Mouse (Mus musculus): ENCODE results near the gene Tns2. TPM values are rescaled to one million over a fixed set of nuclear protein-coding genes. Genes with fewer than 3 reads are reported as not detected.
A peak's percentile ranks its signal among the peaks of the same experiment; 100 is the strongest.

The Tns2 gene
- polyA plus RNA-seq, 1 experiment = 1.4 TPM

GRCm38 (mm10) chr15:102108651-102109525 is 8.7 kb downstream of the Tns2 start:
- Histone ChIP-seq H3K4me1 (ENCODE audit: control insufficient read depth, insufficient read depth, low read length) (no peaks in the 10 kb centered on the region), H3K4me3 (ENCODE audit: insufficient read depth, low read length) (no peak overlapping the region), H3K27ac (ENCODE audit: insufficient read depth, low read depth, low read length) (no peak overlapping the region)
- no peak for TF ChIP-seq POLR2A (IDR thresholded peaks at IDR 0.05; ENCODE audit: borderline replicate concordance, low read depth, low read length)
- peak; percentile 74; the same call in 1 of the 2 replicates for TF ChIP-seq CTCF (IDR thresholded peaks at IDR 0.05; ENCODE audit: low read depth, low read length)

GRCm38 (mm10) chr15:102110271-102110670 is 10.1 kb downstream of the Tns2 start:
- Histone ChIP-seq H3K27ac (ENCODE audit: insufficient read depth, low read depth, low read length) (no peak overlapping the region), H3K4me1 (ENCODE audit: control insufficient read depth, insufficient read depth, low read length) (no peaks in the 10 kb centered on the region), H3K4me3 (ENCODE audit: insufficient read depth, low read length) (no peak overlapping the region)
- TF ChIP-seq CTCF (IDR thresholded peaks at IDR 0.05; ENCODE audit: low read depth, low read length) (no peak), POLR2A (IDR thresholded peaks at IDR 0.05; ENCODE audit: borderline replicate concordance, low read depth, low read length) (no peak)

- no peaks in the 10 kb centered on the region for H3K4me1 ChIP-seq (ENCODE audit: control insufficient read depth, insufficient read depth, low read length)
- no peak for TF ChIP-seq CTCF (IDR thresholded peaks at IDR 0.05; ENCODE audit: low read depth, low read length)
- TF ChIP-seq POLR2A (IDR thresholded peaks at IDR 0.05; ENCODE audit: borderline replicate concordance, low read depth, low read length) = no peak
- H3K4me3 ChIP-seq (ENCODE audit: insufficient read depth, low read length) = no peak overlapping the region
- H3K27ac ChIP-seq (ENCODE audit: insufficient read depth, low read depth, low read length) = no peak overlapping the region
Measured at GRCm38 (mm10) chr15:102110701-102111494, 10.7 kb downstream of the Tns2 start.

- H3K4me1 ChIP-seq (ENCODE audit: control insufficient read depth, insufficient read depth, low read length) = no peaks in the 10 kb centered on the region
- no peak for TF ChIP-seq POLR2A (IDR thresholded peaks at IDR 0.05; ENCODE audit: borderline replicate concordance, low read depth, low read length)
- no peak overlapping the region for H3K4me3 ChIP-seq (ENCODE audit: insufficient read depth, low read length)
- H3K27ac ChIP-seq (ENCODE audit: insufficient read depth, low read depth, low read length) = no peak overlapping the region
Measured at GRCm38 (mm10) chr15:102111495-102111829, 11.2 kb downstream of the Tns2 start.

- TF ChIP-seq CTCF (IDR thresholded peaks at IDR 0.05; ENCODE audit: low read depth, low read length) = no peak
- TF ChIP-seq POLR2A (IDR thresholded peaks at IDR 0.05; ENCODE audit: borderline replicate concordance, low read depth, low read length) = no peak
- no peak overlapping the region for H3K27ac ChIP-seq (ENCODE audit: insufficient read depth, low read depth, low read length)
- H3K4me3 ChIP-seq (ENCODE audit: insufficient read depth, low read length) = no peak overlapping the region
- H3K4me1 ChIP-seq (ENCODE audit: control insufficient read depth, insufficient read depth, low read length) = no peaks in the 10 kb centered on the region
Measured at GRCm38 (mm10) chr15:102112181-102112580, 12.0 kb downstream of the Tns2 start.

- Histone ChIP-seq H3K27ac (ENCODE audit: insufficient read depth, low read depth, low read length) (no peak overlapping the region), H3K4me1 (ENCODE audit: control insufficient read depth, insufficient read depth, low read length) (no peaks in the 10 kb centered on the region), H3K4me3 (ENCODE audit: insufficient read depth, low read length) (no peak overlapping the region)
- no peak for TF ChIP-seq POLR2A (IDR thresholded peaks at IDR 0.05; ENCODE audit: borderline replicate concordance, low read depth, low read length)
- no peak for TF ChIP-seq CTCF (IDR thresholded peaks at IDR 0.05; ENCODE audit: low read depth, low read length)
Measured at GRCm38 (mm10) chr15:102112827-102113226, 12.6 kb downstream of the Tns2 start.

GRCm38 (mm10) chr15:102113674-102114073 is 13.5 kb downstream of the Tns2 start:
- Histone ChIP-seq H3K4me3 (ENCODE audit: insufficient read depth, low read length) (no peak overlapping the region), H3K4me1 (ENCODE audit: control insufficient read depth, insufficient read depth, low read length) (no peaks in the 10 kb centered on the region), H3K27ac (ENCODE audit: insufficient read depth, low read depth, low read length) (no peak overlapping the region)
- no peak for TF ChIP-seq POLR2A (IDR thresholded peaks at IDR 0.05; ENCODE audit: borderline replicate concordance, low read depth, low read length)
- no peak for TF ChIP-seq CTCF (IDR thresholded peaks at IDR 0.05; ENCODE audit: low read depth, low read length)

GRCm38 (mm10) chr15:102114651-102115260 is 14.5 kb downstream of the Tns2 start:
- no peak for TF ChIP-seq POLR2A (IDR thresholded peaks at IDR 0.05; ENCODE audit: borderline replicate concordance, low read depth, low read length)
- no peak for TF ChIP-seq CTCF (IDR thresholded peaks at IDR 0.05; ENCODE audit: low read depth, low read length)
- H3K27ac ChIP-seq (ENCODE audit: insufficient read depth, low read depth, low read length) = no peak overlapping the region
- no peaks in the 10 kb centered on the region for H3K4me1 ChIP-seq (ENCODE audit: control insufficient read depth, insufficient read depth, low read length)
- no peak overlapping the region for H3K4me3 ChIP-seq (ENCODE audit: insufficient read depth, low read length)

GRCm38 (mm10) chr15:102115731-102116231 is 15.6 kb downstream of the Tns2 start:
- Histone ChIP-seq H3K4me3 (ENCODE audit: insufficient read depth, low read length) (no peak overlapping the region), H3K27ac (ENCODE audit: insufficient read depth, low read depth, low read length) (no peak overlapping the region), H3K4me1 (ENCODE audit: control insufficient read depth, insufficient read depth, low read length) (no peaks in the 10 kb centered on the region)
- TF ChIP-seq POLR2A (IDR thresholded peaks at IDR 0.05; ENCODE audit: borderline replicate concordance, low read depth, low read length) (no peak), CTCF (IDR thresholded peaks at IDR 0.05; ENCODE audit: low read depth, low read length) (no peak)

Measured in bone marrow macrophage, adult 2 months (primary cell).